Mouse (Mus musculus): Measurements from ENCODE around the gene Dlg4.

Dlg4 gene

DNA sequence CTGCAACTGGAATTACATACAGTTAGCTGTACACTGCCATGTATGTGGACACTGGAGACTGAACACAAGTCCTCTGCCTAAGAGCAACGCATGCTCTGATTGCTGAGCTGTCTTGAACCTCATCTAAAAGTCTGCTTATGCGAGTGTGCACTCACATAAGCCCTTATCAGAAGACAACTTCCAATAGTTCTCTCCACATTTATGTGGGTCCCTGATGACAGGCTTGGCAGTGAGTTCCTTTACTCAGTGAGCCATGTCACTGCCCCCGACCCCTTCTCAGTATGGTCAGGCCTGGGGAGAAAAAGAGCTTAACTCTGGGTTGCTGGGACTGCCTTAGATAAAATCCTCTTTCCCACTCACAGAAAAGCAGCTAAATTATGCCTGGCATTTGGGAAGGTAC is at the start of gene Dlg4:
TSS of gene Dlg4 (plus strand) at position 274 of the 400 bp plus-strand sequence.
- no peak for DNase-seq (ENCODE audit: low spot score in 2 of 2)

DNA sequence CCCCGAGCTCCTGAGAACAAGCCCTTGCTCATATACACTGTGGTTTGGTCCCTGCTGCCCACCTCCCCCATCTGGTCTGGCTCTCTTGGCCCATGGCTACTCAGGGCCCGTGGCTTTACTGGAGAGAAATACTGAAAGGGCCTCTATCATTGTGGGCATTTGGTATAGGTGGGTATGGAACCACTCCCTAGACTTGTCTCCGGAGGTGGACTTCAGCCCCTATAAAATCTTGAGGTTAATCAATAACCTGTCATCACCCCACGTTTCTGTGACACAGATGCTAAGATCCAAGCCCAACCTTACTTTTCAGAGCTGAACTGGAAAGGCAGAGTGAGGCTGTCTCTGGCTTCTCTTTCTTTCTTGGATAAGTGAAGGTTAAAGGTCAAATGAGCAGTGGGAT is 47.9 kb upstream of the Dlg4 start:
- DNase-seq (ENCODE audit: low spot score in 2 of 2), result no peak

DNA sequence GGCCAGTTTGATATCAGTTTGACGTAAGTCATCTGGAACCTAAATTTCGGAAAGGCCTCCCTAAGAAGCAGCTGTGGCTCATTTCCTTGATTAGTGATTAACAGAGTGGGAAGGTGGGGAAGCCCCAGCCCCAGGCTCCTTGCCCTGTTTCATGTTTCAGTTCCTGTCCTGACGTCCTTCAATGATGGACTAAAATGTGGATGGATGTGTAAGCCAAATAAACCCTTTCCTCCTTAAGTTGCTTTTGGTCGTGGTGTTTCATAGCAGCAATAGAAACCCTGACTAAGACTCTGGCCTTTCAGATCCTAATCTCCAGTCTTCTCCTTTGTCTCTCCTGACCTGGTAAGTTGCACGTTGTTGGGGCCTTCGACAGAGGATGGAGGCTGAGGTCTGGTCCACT is 46.5 kb upstream of the Dlg4 start:
- no peak for DNase-seq (ENCODE audit: low spot score in 2 of 2)

DNA sequence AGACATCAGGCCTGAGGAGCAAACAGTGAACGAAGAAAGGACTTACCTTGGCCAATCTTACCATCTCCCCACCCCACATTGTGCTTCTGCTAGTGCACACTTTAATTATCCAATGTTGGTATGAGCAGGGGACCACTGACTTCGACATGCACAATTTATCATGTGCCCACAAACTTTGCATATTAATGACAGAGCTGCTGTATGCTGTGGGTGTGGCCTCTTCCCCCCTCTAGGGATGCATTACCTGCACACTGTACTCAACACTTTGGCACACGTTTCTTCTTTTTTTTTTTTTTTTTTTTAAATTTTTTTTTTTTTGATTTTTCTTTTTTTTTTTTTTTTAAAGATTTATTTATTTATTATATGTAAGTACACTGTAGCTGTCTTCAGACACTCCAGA is 46.0 kb upstream of the Dlg4 start:
- DNase-seq (ENCODE audit: low spot score in 2 of 2), result no peak

DNA sequence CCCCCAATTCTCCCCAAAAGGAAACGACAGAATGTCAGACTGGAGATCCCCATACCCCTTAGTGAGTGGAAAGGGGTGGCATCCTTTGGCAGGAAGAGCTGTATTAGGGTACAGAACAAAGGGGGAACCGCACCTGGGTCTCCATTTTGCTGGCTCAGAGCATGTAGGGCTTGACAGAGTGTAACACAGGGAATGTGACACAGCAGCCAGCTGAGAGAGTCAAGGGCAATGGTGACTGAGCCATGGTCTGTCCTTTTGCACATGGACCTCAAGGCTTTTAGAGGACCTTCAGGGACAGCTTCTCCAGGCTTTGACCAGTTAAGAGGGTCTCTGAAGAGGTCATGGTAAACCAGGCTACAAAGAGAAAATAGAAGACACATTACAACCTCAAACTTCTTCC is 41.8 kb upstream of the Dlg4 start:
- no peak for DNase-seq (ENCODE audit: low spot score in 2 of 2)

DNA sequence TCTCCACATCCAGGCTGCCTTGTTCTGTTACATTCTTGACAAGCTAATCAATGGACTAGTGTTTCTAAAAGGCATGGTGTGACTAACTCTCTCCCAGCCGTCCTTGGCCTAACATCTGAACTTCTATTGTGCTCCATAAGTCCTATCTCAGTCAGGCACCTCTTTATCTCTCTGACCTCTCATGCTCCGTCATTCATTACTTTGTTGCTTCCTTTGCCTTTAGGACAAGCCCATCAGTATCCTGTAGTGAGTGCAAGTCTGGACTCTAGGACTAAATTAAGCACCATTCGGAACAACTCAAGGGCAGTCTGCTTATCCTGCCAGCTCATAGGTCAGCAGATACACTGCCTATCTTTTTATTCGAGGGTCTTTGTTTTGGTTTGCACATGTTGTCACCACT is 40.5 kb upstream of the Dlg4 start:
- DNase-seq (ENCODE audit: low spot score in 2 of 2), result no peak

DNA sequence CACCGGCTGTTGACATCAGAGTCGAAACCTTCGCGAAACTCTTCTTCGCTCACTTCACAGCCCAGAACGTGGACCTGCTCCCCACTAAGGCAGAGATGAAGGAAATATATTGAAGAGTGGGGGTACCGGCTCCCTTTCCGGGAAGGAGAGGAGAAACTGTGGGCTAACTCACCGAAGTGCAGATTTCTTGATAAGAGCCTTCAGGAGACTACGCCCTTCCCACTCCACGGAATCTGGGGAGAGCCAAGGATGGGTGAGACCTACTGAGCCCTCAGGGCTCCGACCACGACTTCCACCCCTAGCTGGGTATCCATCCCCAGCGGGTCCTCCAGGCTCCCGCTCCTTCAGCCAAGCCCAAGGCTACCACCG is 36.9 kb upstream of the Dlg4 start:
- peak in 1 of 2 experiments; percentile 20 for DNase-seq (ENCODE audit: low spot score in 2 of 2)

DNA sequence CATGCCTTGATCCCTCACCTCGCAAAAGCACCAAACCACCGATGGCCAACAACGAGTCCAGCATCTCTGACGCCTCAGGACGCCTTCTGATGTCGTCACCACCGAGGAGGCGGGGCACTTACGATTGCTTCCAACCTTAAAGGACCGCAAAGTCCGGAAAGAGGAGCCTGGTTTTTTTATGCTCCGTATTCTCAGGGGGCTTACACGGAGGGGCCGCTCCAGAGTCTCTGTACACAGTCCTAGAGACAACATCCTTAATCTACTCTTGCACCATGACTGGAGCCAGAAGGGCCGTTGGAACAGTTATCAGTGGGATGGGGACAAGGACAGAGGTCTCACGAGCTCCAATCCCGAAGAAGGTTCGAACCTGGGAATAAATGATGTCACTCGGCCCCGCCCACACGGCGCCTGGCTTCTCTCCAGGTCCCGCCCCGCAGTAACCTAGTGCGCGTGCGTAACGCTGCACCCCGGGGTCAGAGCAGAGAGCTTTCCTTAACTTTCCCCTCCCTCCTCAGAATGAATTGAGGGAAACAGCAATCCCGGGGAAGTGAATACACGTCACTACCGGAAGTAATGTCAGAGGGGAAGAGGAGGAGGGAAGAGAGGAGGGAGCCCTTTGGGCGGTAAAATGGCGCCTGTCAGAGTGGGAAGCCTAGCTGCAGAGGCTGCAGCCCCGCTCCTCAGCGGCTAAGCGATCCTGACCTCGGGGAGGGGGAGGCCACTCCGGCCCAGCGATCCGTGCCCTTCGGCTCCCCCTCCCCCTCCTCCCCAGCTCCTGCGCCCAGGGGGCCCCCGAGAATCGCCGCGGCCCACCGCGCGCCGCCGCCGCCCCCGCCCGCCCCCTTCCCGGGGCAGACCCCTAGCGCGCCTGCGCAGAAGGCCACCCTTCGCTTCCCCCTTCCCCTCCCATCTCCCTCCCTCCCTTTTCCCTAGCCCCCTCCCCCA is 36.3 kb upstream of the Dlg4 start:
- DNase-seq (ENCODE audit: low spot score in 2 of 2), result peak; percentile 92

DNA sequence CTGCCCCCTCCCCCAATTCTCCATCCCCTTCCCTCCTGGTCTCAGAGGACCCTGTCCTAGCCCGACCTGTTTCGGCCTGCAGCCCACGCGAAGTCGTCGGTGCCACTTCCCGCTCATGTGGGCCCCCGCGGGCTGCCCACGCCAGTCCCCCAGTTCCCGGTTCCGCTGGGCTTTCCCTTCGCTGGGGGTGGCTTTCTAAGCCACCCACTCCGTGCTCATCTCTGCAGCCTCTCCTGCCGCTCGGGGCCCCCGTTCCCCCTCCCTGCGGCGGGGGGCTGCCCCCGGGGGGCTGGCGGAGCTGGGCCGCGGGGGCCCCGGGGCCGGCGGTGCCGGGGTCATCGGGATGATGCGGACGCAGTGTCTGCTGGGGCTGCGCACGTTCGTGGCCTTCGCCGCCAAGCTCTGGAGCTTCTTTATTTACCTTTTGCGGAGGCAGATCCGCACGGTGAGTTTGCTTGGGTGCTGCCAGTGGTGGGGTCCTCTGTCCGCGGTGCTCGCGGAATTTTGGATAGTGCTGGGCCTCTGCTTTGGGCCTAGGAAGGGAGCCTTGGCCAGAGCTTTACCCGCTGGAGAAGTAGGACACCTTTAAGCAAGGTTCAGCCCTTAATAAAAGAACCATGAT is 35.5 kb upstream of the Dlg4 start, which contains the start of gene Ctdnep1:
TSS of gene Ctdnep1 (plus strand) at position 16 of the 622 bp plus-strand sequence.
- DNase-seq (ENCODE audit: low spot score in 2 of 2), result peak in 1 of 2 experiments; percentile 50

DNA sequence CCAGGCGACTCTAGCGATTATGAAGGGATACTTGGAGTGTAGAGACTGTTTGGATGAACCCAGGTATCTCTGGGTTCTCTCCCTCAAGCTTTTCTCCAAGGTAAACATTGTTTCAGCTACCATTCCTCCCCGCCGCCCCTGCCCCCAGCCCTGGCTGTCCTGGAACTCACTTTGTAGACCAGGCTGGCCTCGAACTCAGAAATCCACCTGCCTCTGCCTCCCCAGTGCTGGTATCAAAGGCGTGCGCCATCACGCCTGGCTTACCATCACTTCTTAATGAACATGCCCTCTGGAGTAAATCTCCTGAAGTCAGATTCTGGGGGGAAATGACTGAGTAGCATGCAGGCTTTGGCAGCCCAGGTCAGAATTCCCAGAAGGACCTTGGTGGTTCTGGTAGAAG is 34.5 kb upstream of the Dlg4 start, which contains the start of gene Elp5:
TSS of gene Elp5 (minus strand) at position 293 of the 400 bp plus-strand sequence.
- DNase-seq (ENCODE audit: low spot score in 2 of 2), result no peak

DNA sequence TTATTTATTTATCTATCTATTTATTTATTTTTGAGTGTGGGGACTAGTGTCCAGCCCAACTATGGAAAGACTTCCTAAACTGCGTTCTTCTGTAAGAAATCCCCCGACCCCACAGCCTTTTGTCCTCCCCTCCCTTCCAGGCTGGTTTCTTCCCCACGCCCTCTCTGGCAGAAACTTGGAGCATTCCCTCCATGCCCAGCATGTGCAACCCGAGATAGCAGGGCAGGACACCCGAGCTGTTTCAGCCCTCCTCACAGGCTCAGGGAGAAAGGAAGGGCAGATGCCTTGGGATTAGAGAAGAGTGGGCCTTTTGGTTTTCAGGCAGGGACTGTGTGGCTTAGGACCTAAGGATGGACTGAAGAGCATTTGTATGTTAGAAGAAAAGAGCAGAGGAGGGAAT is 33.9 kb upstream of the Dlg4 start:
- DNase-seq (ENCODE audit: low spot score in 2 of 2), result no peak

DNA sequence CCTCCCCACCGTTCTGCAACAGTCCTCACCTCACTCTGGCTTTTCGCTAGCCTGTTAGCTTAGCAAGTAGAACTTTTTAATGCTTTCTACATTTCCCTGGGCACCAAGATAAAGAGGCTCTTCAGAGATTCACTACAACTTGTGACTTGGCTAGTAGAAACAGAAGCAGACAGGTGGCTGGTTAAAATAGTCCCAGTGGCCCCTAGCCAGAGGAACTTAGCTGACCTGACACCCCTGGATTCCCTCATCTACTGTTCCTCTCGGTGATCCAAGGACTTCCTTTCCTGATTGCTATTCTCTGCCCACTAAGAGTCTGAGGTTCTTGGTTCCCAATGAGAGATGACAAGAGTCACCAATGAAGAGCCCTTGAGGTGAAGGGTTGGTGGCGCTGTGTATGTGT is 33.4 kb upstream of the Dlg4 start:
- DNase-seq (ENCODE audit: low spot score in 2 of 2), result no peak

DNA sequence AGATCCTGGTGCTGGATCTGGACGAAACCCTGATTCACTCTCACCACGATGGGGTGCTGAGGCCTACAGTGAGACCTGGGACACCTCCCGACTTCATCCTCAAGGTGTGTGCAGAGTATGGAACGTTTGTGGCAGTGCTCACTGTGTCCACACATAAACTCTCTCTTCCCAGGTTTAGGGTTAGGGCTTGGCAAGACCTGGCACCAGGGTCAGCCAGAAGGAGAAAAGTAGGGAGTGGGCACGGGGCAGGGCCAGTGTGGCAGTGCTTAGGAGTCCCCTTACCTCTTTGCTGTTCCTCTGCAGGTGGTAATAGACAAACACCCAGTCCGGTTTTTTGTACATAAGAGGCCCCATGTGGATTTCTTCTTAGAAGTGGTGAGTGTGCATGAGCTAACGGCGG is 32.3 kb upstream of the Dlg4 start:
- no peak for DNase-seq (ENCODE audit: low spot score in 2 of 2)

DNA sequence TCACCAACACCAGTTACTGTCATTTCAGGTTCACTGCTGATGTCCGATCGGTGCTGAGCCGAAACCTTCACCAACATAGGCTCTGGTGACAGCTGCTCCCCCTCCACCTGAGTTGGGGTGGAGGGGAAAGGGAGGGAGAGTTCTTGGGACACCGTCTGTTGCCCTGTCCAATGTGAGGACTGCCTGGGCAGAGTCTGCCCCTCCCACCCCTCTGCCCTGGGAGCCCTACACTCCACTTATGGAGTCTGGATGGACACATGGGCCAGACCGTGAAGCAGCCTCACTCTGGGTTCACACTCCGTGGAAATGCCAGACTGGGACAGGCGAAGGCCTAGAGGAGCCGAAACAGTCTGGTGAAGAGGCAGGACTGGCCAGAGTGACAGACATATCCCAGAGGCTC is 26.8 kb upstream of the Dlg4 start:
- DNase-seq (ENCODE audit: low spot score in 2 of 2), result no peak

DNA sequence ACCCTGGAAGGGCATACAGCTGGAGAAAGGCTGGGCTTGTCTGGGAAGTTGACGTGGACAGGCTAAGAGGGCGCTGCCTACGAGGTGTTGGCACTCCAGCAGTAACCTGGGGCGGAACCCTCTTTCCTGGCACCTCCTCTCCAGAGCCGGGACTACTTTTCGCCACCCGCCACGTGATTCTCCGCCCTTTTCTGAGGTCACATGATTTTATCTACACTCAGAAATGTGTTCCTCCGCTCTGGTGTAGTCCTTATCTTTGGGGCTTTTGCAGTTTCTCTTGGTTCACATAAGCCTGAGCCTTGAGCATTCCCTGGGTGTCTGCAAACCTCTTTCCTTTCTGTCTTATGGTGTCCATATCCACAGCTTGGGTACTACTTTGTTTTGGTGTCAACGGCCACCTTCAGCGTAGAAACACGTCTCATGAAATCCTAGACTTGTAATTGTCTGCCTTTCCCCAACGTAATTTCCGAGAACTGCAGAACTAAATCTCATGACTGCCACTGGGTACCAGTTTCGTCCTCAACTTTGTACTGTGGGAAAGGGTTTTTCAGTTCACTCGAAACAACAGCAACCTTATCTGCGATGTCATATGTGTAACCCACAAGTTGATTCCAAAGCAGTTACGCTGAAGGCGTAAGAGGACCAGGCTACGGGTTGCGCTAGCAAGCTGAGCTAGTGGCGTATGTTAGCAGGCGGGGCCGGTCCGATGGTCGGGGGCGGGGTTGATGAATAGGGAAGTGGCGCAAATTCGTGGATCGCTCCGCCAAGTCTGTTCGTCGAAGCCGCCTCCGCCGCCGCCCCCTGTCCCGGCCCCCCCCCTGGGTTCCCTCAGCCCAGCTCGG is 25.7 kb upstream of the Dlg4 start, which contains the start of gene Gabarap:
TSS of gene Gabarap (plus strand) at position 294 of the 842 bp plus-strand sequence.
- DNase-seq (ENCODE audit: low spot score in 2 of 2), result peak; percentile 96 to 97

DNA sequence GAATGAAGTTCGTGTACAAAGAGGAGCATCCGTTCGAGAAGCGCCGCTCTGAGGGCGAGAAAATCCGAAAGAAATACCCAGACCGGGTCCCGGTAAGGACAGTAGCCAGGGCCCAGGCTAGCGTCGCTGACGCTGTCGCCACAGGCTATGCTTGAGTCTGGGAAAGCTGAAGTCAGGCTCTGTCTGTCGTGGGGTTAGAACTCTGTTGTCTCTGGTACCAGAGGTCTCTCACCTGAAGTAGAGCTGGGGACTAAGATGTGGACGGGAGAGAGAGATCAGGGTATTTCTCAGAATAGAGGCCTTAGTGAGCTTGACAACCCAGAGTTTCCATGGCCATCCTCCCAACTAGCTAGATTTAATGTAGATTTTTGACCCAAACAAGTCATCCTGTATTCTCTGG is 25.0 kb upstream of the Dlg4 start:
- DNase-seq (ENCODE audit: low spot score in 2 of 2), result no peak

DNA sequence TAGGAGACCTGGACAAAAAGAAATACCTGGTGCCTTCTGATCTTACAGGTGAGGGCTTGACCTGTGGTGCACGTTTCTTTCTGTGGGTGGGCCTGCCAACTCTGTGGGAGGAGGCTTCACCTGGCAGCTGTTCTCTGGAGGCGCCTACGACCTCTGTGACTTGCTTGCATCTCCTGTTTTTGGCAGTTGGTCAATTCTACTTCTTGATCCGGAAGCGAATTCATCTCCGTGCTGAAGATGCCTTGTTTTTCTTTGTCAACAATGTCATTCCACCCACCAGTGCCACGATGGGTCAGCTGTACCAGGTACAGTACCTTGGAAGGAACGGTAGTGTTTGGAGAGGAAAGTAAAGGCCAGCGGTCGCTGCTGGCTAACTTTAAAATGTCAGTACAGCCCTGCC is 24.3 kb upstream of the Dlg4 start:
- no peak for DNase-seq (ENCODE audit: low spot score in 2 of 2)

DNA sequence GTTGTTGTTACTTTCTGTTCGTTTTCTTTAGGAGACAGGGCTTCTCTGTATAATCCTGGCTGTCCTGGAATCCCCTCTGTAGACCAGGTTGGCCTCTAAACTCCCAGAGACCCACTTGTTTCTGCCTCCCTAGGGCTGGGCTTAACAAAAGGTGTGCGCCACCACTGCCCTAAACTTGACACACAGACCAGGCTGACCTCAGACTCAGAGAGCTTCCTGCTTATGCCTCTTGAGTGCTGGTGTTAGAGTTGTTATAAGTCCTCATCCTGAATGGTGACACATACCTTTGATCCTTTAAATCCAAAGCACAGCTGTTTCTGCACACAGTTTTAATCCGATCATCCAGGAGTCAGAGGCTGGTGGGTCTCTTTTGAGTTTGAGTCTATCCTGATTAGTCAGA is 23.8 kb upstream of the Dlg4 start:
- no peak for DNase-seq (ENCODE audit: low spot score in 2 of 2)

DNA sequence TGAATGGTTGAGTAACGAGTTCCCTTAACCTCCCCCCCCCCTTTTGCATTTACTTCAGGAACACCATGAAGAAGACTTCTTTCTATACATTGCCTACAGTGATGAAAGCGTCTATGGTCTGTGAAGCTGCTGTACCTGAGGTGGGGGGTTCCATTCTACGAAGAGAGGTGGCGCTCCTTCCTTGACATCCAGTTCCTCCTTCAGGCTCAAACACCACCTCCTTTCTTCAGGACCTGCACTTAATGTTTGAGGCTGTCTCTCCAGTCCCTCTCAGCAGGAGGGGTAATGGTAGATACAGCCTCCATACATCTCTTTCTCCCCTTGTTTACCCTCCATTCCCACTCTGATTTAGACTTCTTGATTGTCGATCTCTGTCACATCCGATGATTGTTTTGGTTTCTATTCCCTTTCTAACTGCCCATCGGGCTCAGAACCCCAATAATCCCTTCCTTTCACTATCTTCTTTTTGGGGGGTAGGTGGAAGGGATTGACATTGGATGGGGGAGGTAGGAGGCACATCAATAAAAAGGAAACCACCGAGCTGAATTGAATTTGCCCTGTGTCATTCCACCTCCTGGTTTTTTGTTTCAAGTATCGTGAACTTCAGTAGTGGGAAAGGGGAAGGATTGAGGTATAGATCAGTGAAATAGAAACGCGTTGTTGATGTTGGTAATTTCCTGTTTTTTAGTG is 22.2 kb upstream of the Dlg4 start:
- no peak for DNase-seq (ENCODE audit: low spot score in 2 of 2)

DNA sequence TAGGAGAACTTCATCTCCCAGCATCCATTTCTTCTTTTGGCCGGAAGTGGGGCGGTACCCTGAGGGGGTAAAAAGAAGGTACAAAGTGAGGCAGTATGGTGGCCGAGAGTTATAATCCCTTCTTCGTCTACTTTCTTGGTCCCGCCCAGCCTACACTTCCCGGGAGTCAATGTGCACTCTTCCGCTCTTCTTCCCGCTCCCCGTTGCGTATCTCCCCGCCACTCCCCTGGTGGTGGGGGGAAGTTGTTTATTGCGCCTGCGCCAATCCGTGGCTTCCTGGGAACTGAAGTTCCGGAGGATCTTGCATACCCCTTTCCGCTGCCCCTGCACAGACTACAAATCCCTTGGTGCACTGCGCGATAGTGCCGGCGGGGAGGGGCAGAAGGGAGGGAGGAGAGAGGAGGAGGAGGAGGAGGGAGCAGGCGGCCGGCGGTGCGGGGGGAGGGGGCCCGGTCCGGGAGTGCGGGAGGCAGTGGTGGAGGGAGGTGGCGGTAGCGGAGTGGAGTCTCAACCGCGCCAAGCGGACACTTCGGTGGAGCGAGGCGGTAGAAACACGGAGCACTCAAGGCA is 21.3 kb upstream of the Dlg4 start, which contains the start of gene Phf23:
TSS of gene Phf23 (plus strand) at position 387 of the 570 bp plus-strand sequence.
- peak; percentile 97 to 98 for DNase-seq (ENCODE audit: low spot score in 2 of 2)

Data from natural killer cell, adult 2 months (primary cell).